Mouse (Mus musculus) midbrain, embryonic 15.5 days (tissue): Measurements from ENCODE around the gene Gm10842. TPM values are rescaled to one million over a fixed set of nuclear protein-coding genes. Genes with fewer than 3 reads are reported as not detected.

Source experiments
- ATAC-seq: fragments of 200-750 bp; cut with Nextera tagmentation; replicated peaks from 2 replicates; pipeline ENCODE4 v1.8.0; 2017; ENCODE audit warnings: moderate TSS enrichment
- H3K27ac ChIP-seq: fragments of 300-500 bp; sonication (generic); 2 replicates; pipeline ENCODE4 v1.5.1; 2015; ENCODE audit warnings: mild to moderate bottlenecking, inconsistent platforms
- H3K27me3 ChIP-seq: fragments of 300-500 bp; sonication (generic); replicated peaks from 2 replicates; pipeline ENCODE4 v1.6.1; 2015; ENCODE audit warnings: inconsistent platforms
- H3K36me3 ChIP-seq: fragments of 300-500 bp; sonication (generic); replicated peaks from 2 replicates; pipeline ENCODE4 v1.6.1; 2015; ENCODE audit warnings: inconsistent platforms
- H3K4me1 ChIP-seq: fragments of 300-500 bp; sonication (generic); 2 replicates; pipeline ENCODE4 v1.6.1; 2015; ENCODE audit warnings: inconsistent platforms
- H3K4me2 ChIP-seq: fragments of 300-500 bp; sonication (generic); 2 replicates; pipeline ENCODE4 v1.6.1; 2015; ENCODE audit warnings: inconsistent platforms, mild to moderate bottlenecking, moderate library complexity
- H3K4me3 ChIP-seq: fragments of 300-500 bp; sonication (generic); 2 replicates; pipeline ENCODE4 v1.5.1; 2015; ENCODE audit warnings: mild to moderate bottlenecking, inconsistent platforms
- H3K9ac ChIP-seq: fragments of 300-500 bp; sonication (generic); 2 replicates; pipeline ENCODE4 v1.6.1; 2015; ENCODE audit warnings: mild to moderate bottlenecking, inconsistent platforms
- H3K9me3 ChIP-seq: fragments of 300-500 bp; sonication (generic); 2 replicates; pipeline ENCODE4 v1.6.1; 2016; ENCODE audit warnings: inconsistent platforms
- WGBS: fragments of 180-500 bp; shearing (Covaris S2); methylation state at CpG from one replicate; pipeline ENCODE4 v1.1.7; 2015; ENCODE audit warnings: mixed read lengths; 5-methylcytosine and 5-hydroxymethylcytosine counted together
- polyA plus RNA-seq: library from polyadenylated mRNA; unstranded; fragments of >200 nt; fragmentation: Nextera tagmentation; extraction: Ambion mirVana; gene quantifications from 2 replicates; pipeline ENCODE4 v1.2.1, GENCODE M21; 2015

Gene Gm10842
- polyA plus RNA-seq, 1 experiment from 2014 or later, result not detected

DNA sequence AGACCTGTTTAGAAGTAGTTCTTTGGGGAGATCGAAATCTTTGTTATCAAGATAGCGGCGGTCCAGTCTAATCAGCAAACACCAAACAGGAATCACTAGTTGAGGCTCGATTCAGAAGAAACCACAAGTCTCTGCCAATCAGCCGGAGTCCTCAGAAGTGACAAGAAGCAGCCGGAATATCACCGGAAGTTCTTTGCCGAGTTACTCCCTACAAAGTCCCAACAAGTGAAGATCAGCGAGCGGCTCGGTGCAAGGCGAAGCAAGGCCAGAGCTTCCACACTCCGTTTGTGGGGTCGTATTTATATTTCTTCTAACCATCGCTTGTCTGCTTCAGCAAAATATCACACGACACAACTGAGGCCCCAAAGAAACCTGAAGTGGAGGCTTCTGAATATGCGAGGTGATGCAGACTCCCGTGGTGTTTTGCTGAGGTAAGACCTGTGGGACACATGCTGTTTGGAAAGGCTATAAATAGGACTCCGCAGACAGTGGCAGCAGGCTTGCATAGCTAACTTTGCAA, 10.1 kb downstream of the Gm10842 start:
- 88% methylated on average over 19 of the region's 19 CpGs for whole genome bisulfite sequencing
- H3K9ac ChIP-seq, result no peak overlapping the region
- no peak for ATAC-seq
- no peaks in the 10 kb centered on the region for H3K27me3 ChIP-seq
- H3K9me3 ChIP-seq, result no peaks in the 10 kb centered on the region
- H3K4me1 ChIP-seq, result peaks cover 7% of the 10 kb centered on the region; the same call in 1 of the 2 replicates
- H3K4me2 ChIP-seq, result no peak overlapping the region
- H3K4me3 ChIP-seq, result no peak overlapping the region
- H3K36me3 ChIP-seq, result no peaks in the 10 kb centered on the region
- H3K27ac ChIP-seq, result no peak overlapping the region

DNA sequence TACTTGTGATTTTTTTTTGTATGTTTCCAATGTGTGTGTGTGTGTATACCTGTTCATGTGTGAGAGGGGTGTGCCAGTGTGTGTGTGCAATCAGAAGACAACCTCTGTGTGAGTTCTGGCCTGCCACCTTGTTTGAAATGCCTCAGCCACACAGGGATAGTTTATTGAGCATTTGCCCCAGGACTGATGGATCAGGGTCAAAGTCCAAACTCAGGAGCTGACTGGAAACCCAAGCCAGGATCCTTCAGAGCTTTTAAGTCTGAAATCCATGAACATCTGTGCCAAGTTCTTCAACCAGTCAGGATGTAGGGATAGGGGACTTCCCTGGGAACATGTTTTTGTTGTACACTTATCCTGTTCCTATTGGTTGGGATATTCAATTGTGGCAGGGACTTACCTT, 11.4 kb downstream of the Gm10842 start:
- ATAC-seq, result no peak
- no peaks in the 10 kb centered on the region for H3K36me3 ChIP-seq
- no peaks in the 10 kb centered on the region for H3K9me3 ChIP-seq
- H3K27ac ChIP-seq, result no peak overlapping the region
- no peak overlapping the region for H3K4me3 ChIP-seq
- peaks cover 6% of the 10 kb centered on the region; the same call in 1 of the 2 replicates for H3K4me1 ChIP-seq
- H3K4me2 ChIP-seq, result no peak overlapping the region
- H3K9ac ChIP-seq, result no peak overlapping the region
- no peaks in the 10 kb centered on the region for H3K27me3 ChIP-seq

DNA sequence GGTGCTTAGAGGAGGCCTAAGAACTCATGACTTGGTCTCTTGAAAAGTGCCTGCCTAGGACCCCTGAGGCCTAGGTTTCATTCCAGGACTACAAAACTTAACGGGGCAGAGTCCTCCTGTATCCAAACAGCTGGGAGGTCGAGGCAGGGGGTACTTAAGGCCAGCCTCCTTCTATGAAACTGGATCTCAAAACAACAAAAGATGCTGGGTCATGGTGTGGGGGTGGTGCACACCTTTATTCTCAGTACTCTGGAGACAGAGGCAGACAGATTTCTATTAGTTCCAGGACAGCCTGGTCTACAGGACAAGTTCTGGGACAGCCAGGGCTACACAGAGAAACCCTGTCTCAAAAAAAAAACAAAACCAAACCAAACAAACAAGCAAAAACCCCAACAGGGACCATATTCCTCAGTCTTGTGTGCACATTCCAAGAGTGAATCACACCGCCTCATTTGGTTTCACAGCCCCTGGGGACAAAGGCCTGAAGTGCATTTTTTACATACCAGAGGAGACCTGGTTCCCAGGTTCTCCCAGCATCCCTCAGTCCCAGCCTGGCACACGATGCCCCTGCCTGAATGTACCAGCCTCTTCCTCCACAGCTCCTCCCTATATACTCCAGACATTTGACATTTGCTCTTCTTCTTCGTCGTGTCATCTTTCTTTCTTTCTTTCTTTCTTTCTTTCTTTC, 13.1 kb downstream of the Gm10842 start:
- H3K9ac ChIP-seq, result no peak overlapping the region
- H3K4me2 ChIP-seq, result no peak overlapping the region
- H3K4me3 ChIP-seq, result no peak overlapping the region
- no peaks in the 10 kb centered on the region for H3K4me1 ChIP-seq
- ATAC-seq, result no peak
- H3K27me3 ChIP-seq, result no peaks in the 10 kb centered on the region
- H3K36me3 ChIP-seq, result no peaks in the 10 kb centered on the region
- no peak overlapping the region for H3K27ac ChIP-seq
- 63% methylated on average over 6 of the region's 6 CpGs for WGBS
- H3K9me3 ChIP-seq, result no peaks in the 10 kb centered on the region

DNA sequence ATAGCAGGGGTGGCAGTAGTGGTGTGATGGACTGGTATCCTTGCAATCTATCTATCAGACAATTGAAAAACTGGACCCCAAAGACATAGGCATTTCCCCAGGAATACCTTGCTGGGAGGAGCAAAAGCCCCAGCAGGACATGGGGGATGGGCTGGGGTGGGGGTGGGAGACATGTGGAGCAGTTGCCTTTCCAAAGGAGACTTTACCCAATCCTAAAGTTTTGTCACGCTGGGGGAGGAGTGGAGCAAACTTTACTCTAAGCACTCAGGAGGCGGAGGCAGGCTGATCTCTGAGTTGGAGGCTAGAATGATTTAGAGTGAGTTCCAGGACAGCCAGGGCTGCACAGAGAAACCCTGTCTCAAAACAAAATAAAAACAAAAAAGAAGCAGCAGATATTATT, 14.7 kb downstream of the Gm10842 start:
- no peak for ATAC-seq
- Histone ChIP-seq H3K27me3 (no peaks in the 10 kb centered on the region), H3K27ac (no peak overlapping the region), H3K9me3 (no peaks in the 10 kb centered on the region), H3K4me1 (no peaks in the 10 kb centered on the region), H3K4me3 (no peak overlapping the region), H3K36me3 (no peaks in the 10 kb centered on the region), H3K4me2 (no peak overlapping the region), H3K9ac (no peak overlapping the region)
- 94% methylated on average over 2 of the region's 2 CpGs for WGBS

DNA sequence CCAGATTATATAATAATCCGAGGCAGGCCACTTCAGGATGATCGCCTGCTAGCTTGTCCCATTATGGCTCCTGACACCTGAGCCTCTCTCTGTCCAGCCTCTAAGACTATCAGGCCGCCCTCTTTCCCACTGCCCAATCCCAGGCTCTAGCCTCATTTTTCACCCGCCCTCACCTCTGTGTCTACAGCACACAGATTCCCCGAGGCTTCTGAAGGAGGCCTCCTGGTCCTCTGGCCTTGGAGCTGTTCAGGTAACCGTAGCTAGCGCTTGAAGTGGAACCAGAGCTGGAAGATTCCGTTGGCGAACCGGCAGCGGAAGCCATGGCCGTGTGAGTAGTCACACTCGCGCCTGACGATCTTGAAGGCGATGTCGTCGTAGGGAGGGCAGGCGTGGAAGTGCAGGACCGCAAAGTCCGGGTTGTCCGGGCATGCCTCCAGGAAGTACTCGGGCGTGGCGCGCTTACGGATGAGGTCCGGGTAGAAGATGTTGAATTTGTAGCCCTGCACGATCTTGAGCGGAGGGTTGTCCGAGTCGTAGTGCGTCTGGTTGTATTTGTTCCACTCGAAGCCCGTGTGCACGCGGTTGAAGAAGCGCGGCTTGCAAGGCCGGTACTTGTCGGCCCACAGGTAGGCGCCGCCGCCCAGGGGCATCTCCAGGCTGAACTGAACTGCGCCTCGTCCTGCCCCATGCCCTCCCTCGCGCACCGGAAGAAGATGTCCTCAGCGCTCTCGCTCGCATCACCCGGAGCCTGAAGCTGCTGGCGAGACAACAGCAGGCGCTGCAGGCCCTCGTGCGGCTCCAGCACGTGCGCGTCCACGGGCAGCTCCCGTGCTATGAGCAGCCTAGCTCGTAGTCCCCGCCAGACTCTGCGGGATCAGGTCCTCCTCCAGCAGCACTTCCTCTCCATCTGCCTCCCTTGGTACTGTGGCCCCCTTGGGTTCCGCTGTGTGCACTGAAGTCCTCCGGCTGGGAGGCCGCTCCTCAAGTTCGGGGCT, 18.1 kb downstream of the Gm10842 start:
- H3K4me3 ChIP-seq, result no peak overlapping the region

GRCm38 (mm10) chr11:105166780-105167179, 20.1 kb downstream of the Gm10842 start:
- Histone ChIP-seq H3K4me3 (no peak overlapping the region), H3K27me3 (no peaks in the 10 kb centered on the region), H3K9ac (no peak overlapping the region), H3K9me3 (no peaks in the 10 kb centered on the region), H3K4me1 (no peaks in the 10 kb centered on the region), H3K36me3 (no peaks in the 10 kb centered on the region), H3K27ac (no peak overlapping the region), H3K4me2 (no peak overlapping the region)
- WGBS, result 91% methylated on average over 10 of the region's 10 CpGs
- no peak for ATAC-seq

More for the DNA sequence above, 18.1 kb downstream of the Gm10842 start:
- H3K36me3 ChIP-seq, result no peaks in the 10 kb centered on the region
- H3K9ac ChIP-seq, result no peak overlapping the region
- no peaks in the 10 kb centered on the region for H3K9me3 ChIP-seq
- 89% methylated on average over 69 of the region's 69 CpGs for WGBS
- no peak overlapping the region for H3K4me2 ChIP-seq
- no peaks in the 10 kb centered on the region for H3K27me3 ChIP-seq
- no peaks in the 10 kb centered on the region for H3K4me1 ChIP-seq
- ATAC-seq, result no peak
- no peak overlapping the region for H3K27ac ChIP-seq

DNA sequence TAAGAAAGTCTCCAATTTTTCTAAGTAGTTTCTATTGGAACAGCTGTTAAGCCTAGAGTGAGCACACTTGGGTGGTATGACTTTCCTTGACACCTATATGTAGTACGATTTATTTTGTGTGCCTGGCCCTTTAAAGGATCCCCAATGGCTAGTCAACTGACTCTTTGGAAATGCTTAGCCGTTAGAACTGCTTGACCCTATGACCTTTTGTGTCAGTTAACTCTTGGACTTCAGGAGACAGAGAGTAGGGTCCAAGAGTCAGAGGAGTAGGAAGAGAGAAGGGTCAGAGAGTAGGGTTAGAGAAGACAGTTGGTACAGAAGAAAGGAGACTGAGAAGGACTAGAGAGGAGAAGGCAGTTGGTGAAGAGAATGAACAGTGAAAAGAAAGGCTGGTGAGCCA, 31.8 kb downstream of the Gm10842 start, which contains the start of gene Tlk2:
Gene Tlk2 (plus strand): TSS at position 292 of the 400 bp plus-strand sequence.
- peak within 1 kb of the TSS; percentile 72 for H3K4me2 ChIP-seq
- no peaks in the 10 kb centered on the region for H3K36me3 ChIP-seq
- H3K4me1 ChIP-seq, result peaks cover 23% of the 10 kb centered on the region
- peak within 1 kb of the TSS; percentile 54; the same call in 1 of the 2 replicates for H3K4me3 ChIP-seq
- no peaks in the 10 kb centered on the region for H3K9me3 ChIP-seq
- H3K27me3 ChIP-seq, result no peaks in the 10 kb centered on the region
- H3K9ac ChIP-seq, result no peak within 1 kb of the TSS
- 55% methylated on average over 2 of the region's 2 CpGs for WGBS
- no peak within 1 kb of the TSS for H3K27ac ChIP-seq
- ATAC-seq, result no peak

- H3K4me3 ChIP-seq, result peak overlapping the region; percentile 54; the same call in 1 of the 2 replicates
Observed at GRCm38 (mm10) chr11:105179523-105179922, 32.8 kb downstream of the Gm10842 start.

GRCm38 (mm10) chr11:105180471-105181091, 33.9 kb downstream of the Gm10842 start:
- Histone ChIP-seq H3K4me2 (peak overlapping the region; percentile 72), H3K36me3 (peaks cover 7% of the 10 kb centered on the region), H3K4me3 (peak overlapping the region; percentile 54), H3K27me3 (no peaks in the 10 kb centered on the region), H3K4me1 (peaks cover 23% of the 10 kb centered on the region), H3K9ac (peak overlapping the region; percentile 78), H3K27ac (peak overlapping the region; percentile 96), H3K9me3 (no peaks in the 10 kb centered on the region)
- WGBS, result under 1% methylated on average over 35 of the region's 35 CpGs
- no peak; the same call in 1 of the 2 replicates for ATAC-seq

More at GRCm38 (mm10) chr11:105179523-105179922, 32.8 kb downstream of the Gm10842 start:
- Histone ChIP-seq H3K27ac (no peak overlapping the region), H3K36me3 (peaks cover 3% of the 10 kb centered on the region), H3K4me1 (peaks cover 23% of the 10 kb centered on the region), H3K4me2 (peak overlapping the region; percentile 72), H3K27me3 (no peaks in the 10 kb centered on the region), H3K9ac (no peak overlapping the region), H3K9me3 (no peaks in the 10 kb centered on the region)
- 86% methylated on average over 4 of the region's 4 CpGs for WGBS
- ATAC-seq, result no peak

DNA sequence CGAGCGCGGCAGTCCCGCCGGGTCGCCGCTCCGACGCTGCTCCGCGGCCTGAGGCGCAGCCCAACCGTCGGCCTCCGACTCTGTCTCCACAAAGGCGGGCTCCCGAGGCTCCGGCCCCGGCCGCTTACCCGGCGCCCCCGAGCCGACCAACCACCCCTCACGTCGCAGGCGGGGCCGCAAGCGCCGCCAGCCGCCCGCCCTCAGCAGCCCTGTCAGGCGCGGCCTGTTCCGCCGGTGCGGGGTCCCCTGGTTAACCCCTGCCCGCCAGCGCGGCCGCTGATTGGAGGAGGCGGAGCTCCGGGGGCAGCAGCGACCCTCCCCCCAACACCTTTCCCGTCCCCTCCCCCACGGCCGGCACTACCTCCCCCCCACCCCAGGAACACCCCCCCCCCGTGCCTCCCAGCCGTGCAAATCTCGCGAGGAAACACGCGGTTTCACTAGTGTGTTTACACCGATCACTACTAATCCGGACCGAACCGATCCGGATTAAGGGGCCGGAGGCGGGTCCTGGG, 34.5 kb downstream of the Gm10842 start:
- ATAC-seq, result peak; percentile 97
- Histone ChIP-seq H3K4me2 (peak overlapping the region; percentile 72), H3K27ac (peak overlapping the region; percentile 96), H3K36me3 (peaks cover 7% of the 10 kb centered on the region), H3K9ac (peak overlapping the region; percentile 78), H3K9me3 (no peaks in the 10 kb centered on the region), H3K4me1 (peaks cover 23% of the 10 kb centered on the region), H3K4me3 (peak overlapping the region; percentile 54), H3K27me3 (no peaks in the 10 kb centered on the region)
- under 1% methylated on average over 52 of the region's 60 CpGs for WGBS

- ATAC-seq, result peak; percentile 8; the same call in 1 of the 2 replicates
- peaks cover 23% of the 10 kb centered on the region for H3K4me1 ChIP-seq
- 3% methylated on average over 51 of the region's 89 CpGs for WGBS
- no peaks in the 10 kb centered on the region for H3K27me3 ChIP-seq
- peak overlapping the region; percentile 71 for H3K9ac ChIP-seq
- peak overlapping the region; percentile 54 for H3K4me3 ChIP-seq
- no peaks in the 10 kb centered on the region for H3K9me3 ChIP-seq
- peak overlapping the region; percentile 96 for H3K27ac ChIP-seq
- H3K4me2 ChIP-seq, result peak overlapping the region; percentile 72
- H3K36me3 ChIP-seq, result peaks cover 7% of the 10 kb centered on the region
Observed at GRCm38 (mm10) chr11:105181689-105182460, 35.2 kb downstream of the Gm10842 start.
